Mouse (Mus musculus): ENCODE results near the gene Srgap3. TPM values are rescaled to one million over a fixed set of nuclear protein-coding genes. Genes with fewer than 3 reads are reported as not detected.

The Srgap3 gene
- polyA plus RNA-seq, 1 experiment, result 4.6 TPM

GRCm38 (mm10) chr6:112788174-112788573 is 158.9 kb downstream of the Srgap3 start:
- no peak for TF ChIP-seq MYOD1 (IDR thresholded peaks at IDR 0.05; ENCODE audit: control insufficient read depth, insufficient read length, low read depth)
- no peak for TF ChIP-seq CEBPB (IDR thresholded peaks at IDR 0.05; ENCODE audit: low read depth)
- TF ChIP-seq FOSL1 (IDR thresholded peaks at IDR 0.05; ENCODE audit: insufficient read depth, low read length, poor library complexity, severe bottlenecking), result no peak
- no peak for TF ChIP-seq MYOG (IDR thresholded peaks at IDR 0.05; ENCODE audit: control insufficient read depth, extremely low read depth, insufficient read length)
- no peak for TF ChIP-seq MAX (IDR thresholded peaks at IDR 0.05)
- TF ChIP-seq CTCF (IDR thresholded peaks at IDR 0.05; ENCODE audit: control insufficient read depth, insufficient read depth, insufficient read length), result no peak
- no peak for TF ChIP-seq USF1 (IDR thresholded peaks at IDR 0.05; ENCODE audit: low read depth)
- Histone ChIP-seq H3K79me3 (ENCODE audit: low read depth) (no peaks in the 10 kb centered on the region), H3K79me2 (ENCODE audit: control insufficient read depth, insufficient read depth) (no peaks in the 10 kb centered on the region), H3K27me3 (ENCODE audit: control insufficient read depth, insufficient read depth, insufficient read length) (no peaks in the 10 kb centered on the region), H3K4me3 (ENCODE audit: insufficient read depth, poor library complexity, severe bottlenecking) (no peak overlapping the region), H3ac (ENCODE audit: control insufficient read depth, insufficient read length, low read depth) (no peak overlapping the region), H3K36me3 (ENCODE audit: control insufficient read depth, insufficient read depth) (no peaks in the 10 kb centered on the region)

GRCm38 (mm10) chr6:112781409-112782093 is 165.5 kb downstream of the Srgap3 start:
- H3ac ChIP-seq (ENCODE audit: control insufficient read depth, insufficient read length, low read depth), result no peak overlapping the region
- no peaks in the 10 kb centered on the region for H3K79me2 ChIP-seq (ENCODE audit: control insufficient read depth, insufficient read depth)
- TF ChIP-seq MYOG (IDR thresholded peaks at IDR 0.05; ENCODE audit: control insufficient read depth, extremely low read depth, insufficient read length) (no peak), CTCF (IDR thresholded peaks at IDR 0.05; ENCODE audit: control insufficient read depth, insufficient read depth, insufficient read length) (no peak), MAX (IDR thresholded peaks at IDR 0.05) (no peak), MYOD1 (IDR thresholded peaks at IDR 0.05; ENCODE audit: control insufficient read depth, insufficient read length, low read depth) (no peak), USF1 (IDR thresholded peaks at IDR 0.05; ENCODE audit: low read depth) (no peak), FOSL1 (IDR thresholded peaks at IDR 0.05; ENCODE audit: insufficient read depth, low read length, poor library complexity, severe bottlenecking) (no peak)
- H3K79me3 ChIP-seq (ENCODE audit: low read depth), result no peaks in the 10 kb centered on the region
- peaks cover 7% of the 10 kb centered on the region for H3K36me3 ChIP-seq (ENCODE audit: control insufficient read depth, insufficient read depth)
- H3K4me3 ChIP-seq (ENCODE audit: insufficient read depth, poor library complexity, severe bottlenecking), result no peak overlapping the region
- no peaks in the 10 kb centered on the region for H3K27me3 ChIP-seq (ENCODE audit: control insufficient read depth, insufficient read depth, insufficient read length)

GRCm38 (mm10) chr6:112778211-112778610 is 168.9 kb downstream of the Srgap3 start:
- Histone ChIP-seq H3K79me3 (ENCODE audit: low read depth) (no peaks in the 10 kb centered on the region), H3ac (ENCODE audit: control insufficient read depth, insufficient read length, low read depth) (no peak overlapping the region), H3K79me2 (ENCODE audit: control insufficient read depth, insufficient read depth) (no peaks in the 10 kb centered on the region), H3K4me3 (ENCODE audit: insufficient read depth, poor library complexity, severe bottlenecking) (no peak overlapping the region), H3K36me3 (ENCODE audit: control insufficient read depth, insufficient read depth) (peaks cover 7% of the 10 kb centered on the region), H3K27me3 (ENCODE audit: control insufficient read depth, insufficient read depth, insufficient read length) (no peaks in the 10 kb centered on the region)
- TF ChIP-seq USF1 (IDR thresholded peaks at IDR 0.05; ENCODE audit: low read depth) (no peak), FOSL1 (IDR thresholded peaks at IDR 0.05; ENCODE audit: insufficient read depth, low read length, poor library complexity, severe bottlenecking) (no peak), CTCF (IDR thresholded peaks at IDR 0.05; ENCODE audit: control insufficient read depth, insufficient read depth, insufficient read length) (no peak), MYOG (IDR thresholded peaks at IDR 0.05; ENCODE audit: control insufficient read depth, extremely low read depth, insufficient read length) (no peak), MYOD1 (IDR thresholded peaks at IDR 0.05; ENCODE audit: control insufficient read depth, insufficient read length, low read depth) (no peak), CEBPB (IDR thresholded peaks at IDR 0.05; ENCODE audit: low read depth) (no peak), MAX (IDR thresholded peaks at IDR 0.05) (no peak)

- Histone ChIP-seq H3K79me2 (ENCODE audit: control insufficient read depth, insufficient read depth) (no peaks in the 10 kb centered on the region), H3K36me3 (ENCODE audit: control insufficient read depth, insufficient read depth) (peaks cover 7% of the 10 kb centered on the region), H3K79me3 (ENCODE audit: low read depth) (no peaks in the 10 kb centered on the region), H3K4me3 (ENCODE audit: insufficient read depth, poor library complexity, severe bottlenecking) (no peak overlapping the region), H3K27me3 (ENCODE audit: control insufficient read depth, insufficient read depth, insufficient read length) (no peaks in the 10 kb centered on the region), H3ac (ENCODE audit: control insufficient read depth, insufficient read length, low read depth) (no peak overlapping the region)
- TF ChIP-seq USF1 (IDR thresholded peaks at IDR 0.05; ENCODE audit: low read depth) (no peak), MYOG (IDR thresholded peaks at IDR 0.05; ENCODE audit: control insufficient read depth, extremely low read depth, insufficient read length) (no peak), CEBPB (IDR thresholded peaks at IDR 0.05; ENCODE audit: low read depth) (no peak), CTCF (IDR thresholded peaks at IDR 0.05; ENCODE audit: control insufficient read depth, insufficient read depth, insufficient read length) (no peak), MYOD1 (IDR thresholded peaks at IDR 0.05; ENCODE audit: control insufficient read depth, insufficient read length, low read depth) (no peak), MAX (IDR thresholded peaks at IDR 0.05) (no peak), FOSL1 (IDR thresholded peaks at IDR 0.05; ENCODE audit: insufficient read depth, low read length, poor library complexity, severe bottlenecking) (no peak)
These were observed 170.3 kb downstream of the Srgap3 start for GRCm38 (mm10) chr6:112776718-112777117.

- no peak for TF ChIP-seq CEBPB (IDR thresholded peaks at IDR 0.05; ENCODE audit: low read depth)
- TF ChIP-seq FOSL1 (IDR thresholded peaks at IDR 0.05; ENCODE audit: insufficient read depth, low read length, poor library complexity, severe bottlenecking), result no peak
- no peak for TF ChIP-seq MYOG (IDR thresholded peaks at IDR 0.05; ENCODE audit: control insufficient read depth, extremely low read depth, insufficient read length)
- no peak for TF ChIP-seq CTCF (IDR thresholded peaks at IDR 0.05; ENCODE audit: control insufficient read depth, insufficient read depth, insufficient read length)
- TF ChIP-seq USF1 (IDR thresholded peaks at IDR 0.05; ENCODE audit: low read depth), result no peak
- no peak for TF ChIP-seq MAX (IDR thresholded peaks at IDR 0.05)
- TF ChIP-seq MYOD1 (IDR thresholded peaks at IDR 0.05; ENCODE audit: control insufficient read depth, insufficient read length, low read depth), result no peak
- H3K79me2 ChIP-seq (ENCODE audit: control insufficient read depth, insufficient read depth), result no peaks in the 10 kb centered on the region
- no peak overlapping the region for H3ac ChIP-seq (ENCODE audit: control insufficient read depth, insufficient read length, low read depth)
- no peaks in the 10 kb centered on the region for H3K36me3 ChIP-seq (ENCODE audit: control insufficient read depth, insufficient read depth)
- no peak overlapping the region for H3K4me3 ChIP-seq (ENCODE audit: insufficient read depth, poor library complexity, severe bottlenecking)
- H3K79me3 ChIP-seq (ENCODE audit: low read depth), result no peaks in the 10 kb centered on the region
- H3K27me3 ChIP-seq (ENCODE audit: control insufficient read depth, insufficient read depth, insufficient read length), result no peaks in the 10 kb centered on the region
These were observed 173.3 kb downstream of the Srgap3 start for GRCm38 (mm10) chr6:112773754-112774153.

All from C2C12 (cell line).